Mouse (Mus musculus): Measurements from ENCODE around the gene Fam20c. TPM values are rescaled to one million over a fixed set of nuclear protein-coding genes. Genes with fewer than 3 reads are reported as not detected.

Gene Fam20c
- 8.0 and 14.7 TPM in 2 replicates for total RNA-seq (2012; rRNA removed)

DNA sequence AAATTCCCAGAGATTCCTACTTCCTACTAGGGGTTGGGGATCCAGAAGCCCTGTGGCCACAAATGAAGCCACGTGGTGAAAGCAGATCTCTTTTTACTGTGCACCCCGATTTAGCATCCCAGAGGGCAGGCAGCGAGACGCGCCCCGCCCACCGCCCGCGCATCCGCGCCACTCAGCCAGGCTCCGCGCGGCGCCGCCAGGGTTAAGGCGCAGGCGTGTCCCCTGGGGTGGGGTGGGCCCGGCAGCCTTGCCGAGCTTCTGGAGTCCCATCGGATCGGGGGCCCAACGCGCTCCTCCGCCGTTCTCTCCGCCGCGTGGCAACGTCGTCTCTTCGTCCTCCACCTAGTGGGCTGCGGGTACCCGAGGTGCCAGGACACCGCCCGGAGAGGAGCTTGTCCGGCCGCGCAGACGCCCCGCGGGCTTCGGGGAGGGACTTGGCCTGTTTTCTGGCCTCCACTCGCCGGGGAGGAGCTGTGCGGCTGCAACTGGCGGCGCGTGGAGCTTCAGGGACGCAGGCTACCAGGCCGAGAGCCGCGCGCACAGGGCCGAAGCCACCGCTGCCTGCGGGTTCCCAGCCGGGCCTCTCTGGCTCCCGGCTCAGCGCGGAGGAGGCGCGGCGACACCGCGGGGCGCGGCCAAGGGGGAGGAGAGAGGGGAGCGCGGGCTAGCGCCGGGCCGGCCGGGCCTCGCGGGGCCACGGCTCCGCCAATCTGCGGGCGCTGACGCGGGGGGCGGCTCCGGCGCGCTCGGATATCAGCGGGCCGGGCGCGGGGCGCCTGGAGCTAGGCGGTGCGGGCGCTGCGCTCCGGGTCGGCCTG is at the start of gene Fam20c:
Gene Fam20c, plus strand, starts transcription at position 212 of the 818 bp plus-strand sequence.
- in situ Hi-C loops (cut with MboI; ENCODE audit: low sequenced_read_pairs in 2 of 2, unreplicated experiment in 2 of 2): no loop called here
- TF ChIP-seq HCFC1 (IDR thresholded peaks at IDR 0.05; ENCODE audit: borderline replicate concordance, insufficient read depth, low read length): no peak
- no peak for TF ChIP-seq ZNF384 (IDR thresholded peaks at IDR 0.05; ENCODE audit: low read depth, low read length)
- no peak for TF ChIP-seq MAFK (IDR thresholded peaks at IDR 0.05; ENCODE audit: insufficient read depth, low read depth, low read length)
- no peak for TF ChIP-seq CHD2 (IDR thresholded peaks at IDR 0.05; ENCODE audit: low read depth, low read length)
- TF ChIP-seq ZC3H11A (IDR thresholded peaks at IDR 0.05; ENCODE audit: borderline replicate concordance, low read depth, low read length): no peak
- DNase-seq (ENCODE audit: low read depth, low spot score): no peak
- H3K9ac ChIP-seq (ENCODE audit: insufficient read depth, low read depth, low read length, poor library complexity, severe bottlenecking): peak within 1 kb of the TSS; percentile 69
- no peaks in the 10 kb centered on the region for H3K36me3 ChIP-seq (ENCODE audit: control insufficient read depth, insufficient read depth, low read length, poor library complexity, severe bottlenecking)
- no peak within 1 kb of the TSS for H3K27ac ChIP-seq (ENCODE audit: insufficient read depth, low read depth, low read length, poor library complexity, severe bottlenecking)
- H3K4me1 ChIP-seq (ENCODE audit: control insufficient read depth in 2 of 2, insufficient read depth in 2 of 2, low read length in 2 of 2, poor library complexity in 1 of 2): peaks cover 2 to 13% of the 10 kb centered on the region in 2 experiments; a peak in 2 of 4 replicates
- H3K9me3 ChIP-seq (ENCODE audit: control insufficient read depth, insufficient read depth, low read depth, low read length): no peaks in the 10 kb centered on the region
- H3K4me3 ChIP-seq (ENCODE audit: insufficient read depth in 1 of 2, low read depth in 1 of 2, low read length in 2 of 2, poor library complexity in 1 of 2, severe bottlenecking in 1 of 2): peak within 1 kb of the TSS; percentile 68 to 88

DNA sequence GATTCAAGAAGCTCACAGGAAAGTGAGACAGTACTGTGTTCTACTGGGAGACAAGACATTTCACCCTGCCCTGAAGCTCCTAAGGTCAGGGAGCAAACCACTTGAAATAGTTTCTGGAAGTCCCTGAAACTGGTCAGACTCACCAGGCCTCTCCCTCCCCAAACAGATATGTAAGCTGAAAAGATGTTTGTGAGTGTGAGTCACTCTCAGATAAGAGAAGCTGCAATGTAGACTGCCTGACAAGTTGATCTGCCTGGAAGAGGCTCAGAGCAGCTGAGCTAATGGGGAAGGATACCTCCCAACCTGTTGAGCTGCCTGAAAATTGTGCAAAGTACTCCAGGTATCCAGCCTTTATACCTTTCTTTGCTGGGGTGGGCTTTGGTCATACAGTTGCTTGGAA is 46.9 kb upstream of the Fam20c start:
- DNase-seq (ENCODE audit: low read depth, low spot score): no peak
- H3K27ac ChIP-seq (ENCODE audit: insufficient read depth, low read depth, low read length, poor library complexity, severe bottlenecking): no peak overlapping the region
- in situ Hi-C loops (cut with MboI; ENCODE audit: low sequenced_read_pairs in 2 of 2, unreplicated experiment in 2 of 2): no loop called here

DNA sequence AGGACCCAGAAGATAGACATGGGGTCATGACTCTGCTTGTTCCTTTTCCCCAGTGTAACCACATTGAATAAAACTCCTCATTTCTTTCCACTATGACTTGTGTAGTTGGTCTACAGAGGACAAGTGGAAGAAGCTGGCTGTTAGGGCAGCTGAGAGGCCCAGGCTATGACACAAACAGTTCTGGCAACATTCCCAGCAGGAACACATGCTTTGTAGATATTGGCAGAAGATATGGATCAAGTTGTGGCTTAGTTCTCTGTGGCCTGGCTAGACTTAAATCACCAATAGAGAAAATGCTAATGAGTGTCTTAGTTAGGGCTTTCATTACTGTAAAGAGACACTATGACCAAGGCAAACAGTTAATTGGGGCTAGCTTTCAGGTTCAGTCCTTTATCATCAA is 45.7 kb upstream of the Fam20c start:
- in situ Hi-C loops (cut with MboI; ENCODE audit: low sequenced_read_pairs in 2 of 2, unreplicated experiment in 2 of 2): no loop called here
- Histone ChIP-seq H3K9ac (ENCODE audit: insufficient read depth, low read depth, low read length, poor library complexity, severe bottlenecking) (no peak overlapping the region), H3K4me3 (ENCODE audit: insufficient read depth in 1 of 2, low read depth in 1 of 2, low read length in 2 of 2, poor library complexity in 1 of 2, severe bottlenecking in 1 of 2) (no peak overlapping the region), H3K36me3 (ENCODE audit: control insufficient read depth, insufficient read depth, low read length, poor library complexity, severe bottlenecking) (no peaks in the 10 kb centered on the region), H3K9me3 (ENCODE audit: control insufficient read depth, insufficient read depth, low read depth, low read length) (no peaks in the 10 kb centered on the region), H3K4me1 (ENCODE audit: control insufficient read depth in 2 of 2, insufficient read depth in 2 of 2, low read length in 2 of 2, poor library complexity in 1 of 2) (no peaks in the 10 kb centered on the region; a peak in 1 of 4 replicates), H3K27ac (ENCODE audit: insufficient read depth, low read depth, low read length, poor library complexity, severe bottlenecking) (no peak overlapping the region)
- no peak for DNase-seq (ENCODE audit: low read depth, low spot score)
- TF ChIP-seq HCFC1 (IDR thresholded peaks at IDR 0.05; ENCODE audit: borderline replicate concordance, insufficient read depth, low read length): no peak
- no peak for TF ChIP-seq ZNF384 (IDR thresholded peaks at IDR 0.05; ENCODE audit: low read depth, low read length)
- TF ChIP-seq CHD2 (IDR thresholded peaks at IDR 0.05; ENCODE audit: low read depth, low read length): no peak
- TF ChIP-seq MAFK (IDR thresholded peaks at IDR 0.05; ENCODE audit: insufficient read depth, low read depth, low read length): no peak
- TF ChIP-seq ZC3H11A (IDR thresholded peaks at IDR 0.05; ENCODE audit: borderline replicate concordance, low read depth, low read length): no peak

More for the DNA sequence above, 46.9 kb upstream of the Fam20c start:
- H3K4me1 ChIP-seq (ENCODE audit: control insufficient read depth in 2 of 2, insufficient read depth in 2 of 2, low read length in 2 of 2, poor library complexity in 1 of 2): no peaks in the 10 kb centered on the region; a peak in 1 of 4 replicates
- no peak for TF ChIP-seq MAFK (IDR thresholded peaks at IDR 0.05; ENCODE audit: insufficient read depth, low read depth, low read length)
- no peak for TF ChIP-seq ZC3H11A (IDR thresholded peaks at IDR 0.05; ENCODE audit: borderline replicate concordance, low read depth, low read length)
- no peak for TF ChIP-seq CHD2 (IDR thresholded peaks at IDR 0.05; ENCODE audit: low read depth, low read length)
- TF ChIP-seq HCFC1 (IDR thresholded peaks at IDR 0.05; ENCODE audit: borderline replicate concordance, insufficient read depth, low read length): no peak
- TF ChIP-seq ZNF384 (IDR thresholded peaks at IDR 0.05; ENCODE audit: low read depth, low read length): no peak
- H3K9ac ChIP-seq (ENCODE audit: insufficient read depth, low read depth, low read length, poor library complexity, severe bottlenecking): no peak overlapping the region
- no peaks in the 10 kb centered on the region for H3K36me3 ChIP-seq (ENCODE audit: control insufficient read depth, insufficient read depth, low read length, poor library complexity, severe bottlenecking)
- H3K9me3 ChIP-seq (ENCODE audit: control insufficient read depth, insufficient read depth, low read depth, low read length): no peaks in the 10 kb centered on the region
- no peak overlapping the region for H3K4me3 ChIP-seq (ENCODE audit: insufficient read depth in 1 of 2, low read depth in 1 of 2, low read length in 2 of 2, poor library complexity in 1 of 2, severe bottlenecking in 1 of 2)

- DNase-seq (ENCODE audit: low read depth, low spot score): no peak
- TF ChIP-seq CHD2 (IDR thresholded peaks at IDR 0.05; ENCODE audit: low read depth, low read length): no peak
- no peak for TF ChIP-seq ZNF384 (IDR thresholded peaks at IDR 0.05; ENCODE audit: low read depth, low read length)
- TF ChIP-seq MAFK (IDR thresholded peaks at IDR 0.05; ENCODE audit: insufficient read depth, low read depth, low read length): no peak
- TF ChIP-seq ZC3H11A (IDR thresholded peaks at IDR 0.05; ENCODE audit: borderline replicate concordance, low read depth, low read length): no peak
- TF ChIP-seq HCFC1 (IDR thresholded peaks at IDR 0.05; ENCODE audit: borderline replicate concordance, insufficient read depth, low read length): no peak
- no peaks in the 10 kb centered on the region for H3K9me3 ChIP-seq (ENCODE audit: control insufficient read depth, insufficient read depth, low read depth, low read length)
- in situ Hi-C loops (cut with MboI; ENCODE audit: low sequenced_read_pairs in 2 of 2, unreplicated experiment in 2 of 2): no loop called here
- H3K36me3 ChIP-seq (ENCODE audit: control insufficient read depth, insufficient read depth, low read length, poor library complexity, severe bottlenecking): no peaks in the 10 kb centered on the region
- H3K4me1 ChIP-seq (ENCODE audit: control insufficient read depth in 2 of 2, insufficient read depth in 2 of 2, low read length in 2 of 2, poor library complexity in 1 of 2): peaks cover 0 to 3% of the 10 kb centered on the region in 2 experiments; a peak in 1 of 4 replicates
- H3K27ac ChIP-seq (ENCODE audit: insufficient read depth, low read depth, low read length, poor library complexity, severe bottlenecking): 0 out of 2 replicates have a peak overlapping the region, but pooled peaks have one; percentile 37
- no peak overlapping the region for H3K4me3 ChIP-seq (ENCODE audit: insufficient read depth in 1 of 2, low read depth in 1 of 2, low read length in 2 of 2, poor library complexity in 1 of 2, severe bottlenecking in 1 of 2)
- no peak overlapping the region for H3K9ac ChIP-seq (ENCODE audit: insufficient read depth, low read depth, low read length, poor library complexity, severe bottlenecking)
Measured at GRCm38 (mm10) chr5:138715561-138716095, 38.7 kb upstream of the Fam20c start.

Data from ES-E14 (cell line).